Mouse (Mus musculus) c-Kit-positive CD71-negative TER-119-negative erythroid progenitor cells, embryonic 14.5 days (primary cell): ENCODE results near the gene Gm9857.

Experiments
- DNase-seq: peaks from one replicate; pipeline ENCODE4 v3.0.0-alpha.2; 2013; ENCODE audit warnings: low read depth

Gene Gm9857

DNA sequence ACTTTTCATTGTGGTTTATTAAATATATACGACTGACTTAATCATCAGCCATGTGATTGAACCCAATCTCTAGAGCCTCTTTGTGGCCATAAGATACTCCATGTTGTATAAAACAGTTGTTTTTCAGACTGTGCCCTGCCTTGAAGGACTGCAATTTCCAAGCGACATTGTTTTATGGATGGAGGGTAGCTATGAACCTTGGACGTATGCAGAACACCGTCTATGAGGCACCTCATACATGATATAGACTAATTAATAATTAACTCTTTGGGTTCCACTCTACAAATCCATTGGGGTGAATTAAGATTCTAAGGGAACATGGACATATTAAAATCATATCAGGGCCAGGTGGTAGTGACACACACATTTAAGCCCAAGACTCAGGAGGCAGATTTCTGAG lies 14.6 kb downstream of the Gm9857 start:
- no peak for DNase-seq

GRCm38 (mm10) chr3:108921822-108922221 lies 18.4 kb downstream of the Gm9857 start:
- DNase-seq = no peak

DNA sequence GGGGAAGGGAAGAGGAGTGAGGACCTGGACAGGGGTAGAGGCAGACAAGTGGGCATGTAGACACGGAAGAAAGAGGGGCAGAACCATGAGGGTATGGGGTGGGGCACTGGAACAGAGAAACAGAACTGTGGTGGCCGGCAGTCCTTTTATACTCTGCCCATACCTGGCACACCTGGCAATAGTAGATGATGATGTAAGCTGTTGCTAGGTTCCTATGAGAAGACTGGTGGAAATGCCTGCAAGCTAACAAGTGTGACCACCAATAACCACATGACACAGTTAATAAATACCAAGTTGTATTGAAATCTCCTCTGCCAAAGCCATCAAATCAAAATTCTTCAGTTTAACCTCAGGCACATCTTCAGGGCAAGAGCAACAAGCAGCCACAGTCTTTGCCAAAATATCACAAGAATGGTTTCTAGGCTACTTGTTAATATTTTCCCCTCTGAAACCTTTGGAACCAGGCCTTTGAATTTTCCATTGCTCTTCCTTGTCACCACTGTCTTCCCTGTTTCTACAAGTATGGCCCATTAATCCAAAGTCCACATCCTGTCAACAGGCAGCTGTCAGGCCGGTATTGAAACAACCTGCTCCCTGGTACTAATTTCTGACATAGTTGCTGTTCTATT lies 19.7 kb downstream of the Gm9857 start:
- DNase-seq = no peak

- DNase-seq = no peak
Observed at GRCm38 (mm10) chr3:108918852-108919251, 21.4 kb downstream of the Gm9857 start.

- DNase-seq = no peak
Observed at GRCm38 (mm10) chr3:108917986-108918385, 22.3 kb downstream of the Gm9857 start.

DNA sequence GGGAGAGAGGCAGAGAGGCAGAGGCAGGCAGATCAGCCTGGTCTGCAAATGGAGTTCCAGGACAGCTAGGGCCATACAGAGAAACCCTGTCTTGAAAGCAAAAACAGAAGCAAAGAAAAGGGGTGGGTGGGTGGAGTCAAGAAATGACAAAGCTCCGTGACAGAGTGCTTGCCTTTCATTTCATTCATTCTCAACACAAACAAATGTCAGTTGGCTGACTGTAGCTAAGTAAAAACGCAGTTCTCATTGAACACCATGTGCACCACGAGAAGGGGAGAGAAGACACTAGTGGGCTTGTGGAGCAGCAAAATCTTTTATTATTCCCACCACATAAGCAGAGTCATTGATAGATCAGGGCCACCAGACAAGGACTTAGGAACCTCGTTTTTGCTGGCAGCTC lies 23.4 kb downstream of the Gm9857 start:
- no peak for DNase-seq

DNA sequence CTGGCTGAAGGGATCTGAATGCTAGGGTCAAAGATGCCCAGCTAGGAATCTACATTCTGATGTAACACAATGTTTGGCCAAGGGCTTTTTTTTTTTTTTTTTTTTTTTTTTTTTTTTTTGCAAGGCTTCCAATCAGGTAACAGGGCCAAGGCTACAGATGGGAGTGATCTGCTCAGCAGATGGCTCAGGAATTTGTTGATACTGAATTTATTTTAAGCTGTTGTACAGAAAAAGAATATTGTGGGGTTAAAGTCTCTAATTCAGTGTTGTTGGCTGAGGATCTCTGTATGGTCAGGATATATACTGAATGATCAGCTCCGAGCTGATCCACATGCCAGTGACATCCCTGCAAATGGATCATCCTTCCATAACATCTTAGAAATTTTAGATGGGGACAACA lies 24.2 kb downstream of the Gm9857 start:
- DNase-seq = no peak

DNA sequence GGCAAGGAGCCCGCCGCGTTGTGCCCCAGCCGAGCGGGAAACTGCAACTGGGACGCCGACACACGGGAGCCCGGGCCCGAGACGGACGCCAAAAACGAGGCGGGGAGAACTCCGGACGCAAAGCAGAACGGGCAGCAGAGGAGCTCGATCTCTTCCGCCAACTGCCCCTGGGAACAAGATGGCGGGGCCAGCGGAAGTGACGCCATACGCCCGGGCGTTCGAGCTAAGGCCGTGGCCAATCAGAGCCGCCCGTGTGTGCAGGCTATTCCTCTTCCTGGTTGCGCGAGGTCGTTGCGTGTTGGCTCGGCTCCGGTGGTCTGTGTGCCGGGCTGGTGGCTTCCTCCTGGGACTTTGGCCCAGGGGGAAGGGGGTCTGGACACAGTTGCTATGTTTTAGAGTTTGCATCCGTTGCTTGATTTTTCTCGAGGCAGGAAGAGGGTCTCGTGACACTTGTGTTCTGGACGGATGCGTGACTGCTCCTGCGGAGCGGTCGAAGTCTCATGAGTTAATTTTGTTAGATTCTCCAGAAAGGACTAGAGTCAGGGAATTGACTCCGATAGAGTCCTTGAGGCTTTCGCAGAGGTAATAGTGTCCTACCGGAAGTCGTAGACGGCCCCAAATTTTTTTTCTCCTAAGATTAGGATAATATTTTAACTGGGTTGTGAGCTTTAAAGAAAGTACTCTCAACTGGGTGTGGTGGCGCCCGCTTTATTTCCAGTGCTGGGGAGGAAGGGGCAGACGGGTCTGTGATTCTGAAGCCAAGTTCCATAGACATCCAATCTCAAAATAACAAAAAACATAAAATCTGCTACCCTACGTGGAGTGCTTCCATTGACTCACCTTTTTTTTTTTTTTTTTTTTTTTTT lies 28.5 kb downstream of the Gm9857 start, which contains the start of gene Prpf38b:
Gene Prpf38b, minus strand, starts transcription at position 180 of the 866 bp plus-strand sequence.
- DNase-seq = peak; percentile 93

DNA sequence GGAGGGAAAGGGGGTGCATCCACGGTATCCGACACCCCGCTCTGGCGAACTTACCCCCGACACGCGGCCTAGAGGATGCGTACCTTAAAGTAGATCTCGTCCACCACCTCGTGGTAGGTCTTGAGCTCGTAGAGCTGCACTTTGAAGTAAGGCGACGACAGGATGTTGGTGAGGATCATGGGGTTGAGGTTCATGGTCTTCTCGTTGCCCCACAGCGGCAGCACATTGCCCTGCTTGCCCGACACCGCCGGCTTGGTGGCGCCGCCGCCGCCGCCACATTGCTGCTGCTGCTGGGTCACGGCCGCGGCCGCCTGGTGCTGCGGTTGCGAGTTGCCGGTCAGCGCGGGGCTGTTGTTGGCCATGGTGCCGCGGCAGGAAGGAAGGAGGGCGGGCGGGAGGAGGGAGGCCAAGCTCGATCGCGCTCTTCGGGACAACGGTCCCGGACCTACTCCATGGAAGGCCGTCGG lies 29.1 kb downstream of the Gm9857 start:
- DNase-seq = peak; percentile 66

- no peak for DNase-seq
Observed at GRCm38 (mm10) chr3:108910303-108911080, 29.8 kb downstream of the Gm9857 start.

DNA sequence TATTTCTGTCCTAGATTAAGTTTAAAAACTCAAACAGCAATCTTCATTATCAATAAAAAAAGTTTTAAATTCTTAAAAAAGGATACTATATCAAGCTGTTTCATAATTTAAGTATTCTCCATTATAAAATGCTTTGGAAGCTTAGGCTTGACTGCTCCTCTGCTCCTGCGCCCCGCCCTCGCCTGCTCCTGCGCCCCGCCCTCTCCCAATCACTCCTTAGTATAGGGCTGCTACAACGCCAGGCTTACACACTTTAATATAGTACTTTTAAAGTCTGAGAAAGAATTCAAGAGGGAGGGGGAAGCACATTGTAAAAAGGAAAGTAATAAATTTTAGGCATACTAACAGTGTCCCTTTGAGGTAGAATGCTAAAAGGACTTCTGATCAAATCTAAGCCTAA lies 37.3 kb downstream of the Gm9857 start:
- DNase-seq = no peak

DNA sequence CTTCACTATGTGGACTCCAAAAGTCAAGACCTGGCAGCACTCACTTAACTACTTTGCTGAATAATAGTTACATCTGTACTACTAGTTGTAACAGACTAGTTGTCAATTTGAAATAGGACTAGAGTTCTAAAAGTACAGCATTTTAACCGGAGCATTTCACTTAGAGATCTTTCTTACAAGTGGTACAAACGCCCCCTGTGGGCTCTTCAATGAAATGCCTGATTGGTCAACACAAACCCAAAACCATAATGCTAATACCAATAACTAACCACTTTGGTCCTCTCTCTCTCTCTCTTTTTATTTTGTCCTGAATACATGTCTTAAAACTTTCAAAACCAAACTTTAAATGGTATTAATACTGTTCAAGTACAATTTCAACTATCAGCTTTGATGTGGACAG lies 38.2 kb downstream of the Gm9857 start:
- no peak for DNase-seq

GRCm38 (mm10) chr3:108900681-108901080 lies 39.6 kb downstream of the Gm9857 start:
- no peak for DNase-seq

GRCm38 (mm10) chr3:108900147-108900546 lies 40.1 kb downstream of the Gm9857 start:
- no peak for DNase-seq

DNA sequence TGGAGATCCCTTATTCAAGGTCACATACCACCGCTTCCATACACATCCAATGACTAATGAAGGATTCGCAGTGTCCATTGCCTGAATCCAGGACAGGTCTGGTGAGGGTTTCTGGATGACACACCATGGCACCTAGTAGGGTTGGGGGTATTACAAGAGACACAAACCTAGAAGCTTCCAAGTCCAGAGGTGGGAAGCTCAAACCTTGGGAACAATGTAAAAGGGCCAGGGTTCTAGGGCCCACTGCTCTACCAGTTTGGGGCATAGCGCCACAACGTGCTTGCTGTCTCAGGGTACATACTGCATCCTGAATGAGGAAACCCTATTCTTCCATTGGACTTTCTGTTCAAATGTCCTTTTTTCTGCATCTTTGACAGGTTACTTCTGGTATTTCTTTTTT lies 41.6 kb downstream of the Gm9857 start:
- no peak for DNase-seq

DNA sequence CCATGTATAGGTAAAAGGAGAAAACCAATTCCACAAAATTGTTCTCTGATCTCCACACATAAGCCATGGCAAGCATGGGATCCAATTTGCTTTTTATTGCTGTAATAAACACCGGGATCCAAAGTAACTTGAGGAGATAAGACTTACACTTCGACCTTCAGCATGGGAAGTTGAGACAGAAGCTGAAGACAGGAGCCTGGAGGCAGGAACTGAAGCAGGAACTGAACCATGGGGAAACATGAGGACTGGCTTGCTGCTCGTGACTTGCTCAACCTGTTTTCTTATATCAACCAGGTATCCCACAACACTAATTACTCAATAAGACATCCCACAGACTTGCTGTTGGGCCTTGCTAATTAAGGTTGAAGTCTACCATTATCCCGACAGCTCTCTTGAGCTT lies 47.3 kb downstream of the Gm9857 start:
- DNase-seq = no peak

DNA sequence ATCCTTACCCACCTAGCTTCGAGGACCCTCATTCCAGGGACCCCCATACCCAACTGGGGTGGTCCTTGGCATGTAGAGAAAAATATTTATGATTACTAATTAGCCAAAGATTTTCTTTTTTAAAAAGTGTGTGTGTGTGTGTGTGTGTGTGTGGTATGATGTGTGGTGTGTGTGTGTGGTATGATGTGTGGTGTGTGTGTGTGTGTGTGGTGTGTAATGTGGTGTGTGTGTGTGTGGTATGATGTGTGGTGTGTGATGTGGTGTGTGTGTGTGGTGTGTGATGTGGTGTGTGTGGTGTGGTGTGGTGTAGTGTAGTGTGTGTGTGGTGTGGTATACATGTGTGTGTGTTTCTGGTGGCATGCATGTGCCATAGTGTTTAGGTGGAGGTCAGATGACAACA lies 48.2 kb downstream of the Gm9857 start:
- DNase-seq = no peak
